Comparison of ENCODE assay signal across 14 mouse cellular contexts in genomic region chr13:94874656-94875395, GRCm38 (mm10). TPM values are rescaled to one million over a fixed set of nuclear protein-coding genes. Genes with fewer than 3 reads are reported as not detected.
DNase-seq lines count a peak whose midpoint lies in the region; ATAC-seq lines count a peak whose summit lies in the region.
"Had no signal": no experiment of that assay in that cellular context is flagged by ENCODE, and none has a peak within 500 bp of the region (broad histone marks: within the 10 kb centered on the region; RNA-seq: fewer than 3 reads in every experiment).

No protein-coding gene starts in this region.

- DNase-seq in heart, embryonic 10.5 days (ENCODE audit: low spot score): no peak
- no peak for DNase-seq in heart, adult 9 months (ENCODE audit: low spot score in 2 of 2)
- peak; percentile 76 for DNase-seq in embryo, embryonic 9.5 days (ENCODE audit: extremely low spot score)
- DNase-seq in hindbrain, embryonic 14.5 days (ENCODE audit: low spot score): peak; percentile 26
- DNase-seq in neural tube, embryonic 10.5 days (ENCODE audit: extremely low spot score, low spot score): peak; percentile 75
- no peak for DNase-seq in c-Kit-positive CD71-positive TER-119-positive erythroid progenitor cells, embryonic 14.5 days (ENCODE audit: low spot score)
- DNase-seq in right cerebral cortex, postnatal 36 days (ENCODE audit: low spot score in 2 of 2): no peak
- no peak for DNase-seq in gastrocnemius, adult 18-20 months (ENCODE audit: low spot score)
- DNase-seq: heart, adult 2 months; lung, postnatal 36 days had no signal

- peak overlapping the region; percentile 37 for H3K4me2 ChIP-seq in hindbrain, embryonic 14.5 days (replicated peaks)
- H3K4me2 ChIP-seq: liver, embryonic 11.5 days had no signal

- no peak overlapping the region for H3K9ac ChIP-seq in hindbrain, embryonic 14.5 days

- no peaks in the 10 kb centered on the region for H3K9me3 ChIP-seq in heart, embryonic 10.5 days
- no peaks in the 10 kb centered on the region for H3K9me3 ChIP-seq in hindbrain, embryonic 14.5 days (ENCODE audit: control insufficient read depth, low read length)

- no peak; the same call in 1 of the 2 replicates for ATAC-seq in hindbrain, embryonic 14.5 days (ENCODE audit: low FRiP score)
- ATAC-seq: inflammation-experienced regulatory T-cells, adult 6 months had no signal

- H3K36me3 ChIP-seq in heart, embryonic 10.5 days: no peaks in the 10 kb centered on the region
- no peaks in the 10 kb centered on the region for H3K36me3 ChIP-seq in hindbrain, embryonic 14.5 days (replicated peaks; ENCODE audit: control insufficient read depth, insufficient read depth)

- peaks cover 15% of the 10 kb centered on the region for H3K4me1 ChIP-seq in heart, embryonic 10.5 days
- H3K4me1 ChIP-seq in hindbrain, embryonic 14.5 days (replicated peaks; ENCODE audit: control insufficient read depth, insufficient read depth, low read length): no peaks in the 10 kb centered on the region

- H3K27ac ChIP-seq in heart, embryonic 10.5 days: no peak overlapping the region
- peak overlapping the region; percentile 66 for H3K27ac ChIP-seq in hindbrain, embryonic 14.5 days
- H3K27ac ChIP-seq: heart, adult 2 months had no signal

- H3K27me3 ChIP-seq in heart, embryonic 10.5 days (ENCODE audit: insufficient read depth, poor library complexity, severe bottlenecking): peaks cover 100% of the 10 kb centered on the region
- peaks cover 89% of the 10 kb centered on the region for H3K27me3 ChIP-seq in hindbrain, embryonic 14.5 days (ENCODE audit: control insufficient read depth, insufficient read depth, low read length)

- WGBS in heart, embryonic 10.5 days: 1% methylated on average over 23 of the region's 23 CpGs
- under 1% methylated on average over 23 of the region's 23 CpGs for WGBS in hindbrain, embryonic 14.5 days

- H3K4me3 ChIP-seq in heart, embryonic 10.5 days: peak overlapping the region; percentile 35; the same call in 1 of the 2 replicates
- peak overlapping the region; percentile 18 for H3K4me3 ChIP-seq in hindbrain, embryonic 14.5 days (replicated peaks; ENCODE audit: low read length)
- H3K4me3 ChIP-seq: erythroblast, embryonic 14.5 days; heart, adult 2 months had no signal

RNA-seq across cellular contexts. Expression of gene Otp, which starts 0.6 kb away (rescaled TPM):
- polyA plus RNA-seq in heart, embryonic 10.5 days (2016; fragmentation: Nextera tagmentation; extraction: Ambion mirVana): not detected in 2 replicates
- 9.2 and 10.6 TPM in 2 replicates for polyA plus RNA-seq in hindbrain, embryonic 14.5 days (2014; fragmentation: Nextera tagmentation; extraction: Ambion mirVana)
- not detected for total RNA-seq in gastrocnemius, adult 18-20 months (2021)
- total RNA-seq: heart, adult 2 months had no signal
- polyA plus RNA-seq: erythroblast, embryonic 14.5 days; heart, adult 2 months; inflammation-experienced regulatory T-cells, adult 6 months; liver, embryonic 11.5 days; urinary bladder, adult 2 months had no signal

Comparison
In these comparisons a context has a peak if more than half of its experiments do, and no peak if none do; other contexts are left out.
1. DNase-seq: peak in embryo, embryonic 9.5 days (single experiment), hindbrain, embryonic 14.5 days (single experiment) and neural tube, embryonic 10.5 days (single experiment); none in heart, embryonic 10.5 days (single experiment), heart, adult 9 months (0 of 2), c-Kit-positive CD71-positive TER-119-positive erythroid progenitor cells, embryonic 14.5 days (single experiment), right cerebral cortex, postnatal 36 days (0 of 2) and gastrocnemius, adult 18-20 months (single experiment).
2. RNA of gene Otp, which starts 0.6 kb away (polyA plus RNA-seq): 9.2 to 10.6 TPM in hindbrain, embryonic 14.5 days; not detected in heart, embryonic 10.5 days; every median in the first group is over 10 times any median in the second.